Mouse (Mus musculus): Measurements from ENCODE around the gene Kcnj5.

Kcnj5 gene

DNA sequence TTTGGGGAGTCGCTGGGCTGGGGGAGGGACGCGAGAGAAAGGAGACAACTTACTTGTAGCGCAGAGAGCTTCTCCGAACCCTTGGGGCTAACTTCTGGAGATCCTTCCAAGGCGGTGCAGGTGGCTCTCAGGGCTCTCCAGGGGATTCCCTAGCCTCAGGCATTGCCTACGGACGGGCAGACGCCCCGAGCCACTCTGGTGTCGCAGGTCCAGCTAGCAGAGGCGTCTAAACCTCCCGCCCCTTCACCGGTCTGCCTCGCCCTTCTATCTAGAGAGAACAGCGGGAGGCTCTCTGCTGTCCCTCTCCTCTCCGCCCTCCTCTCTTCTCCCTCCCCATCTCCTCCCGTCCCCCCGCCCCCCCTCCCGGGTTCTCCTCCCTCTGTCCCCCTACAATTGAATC lies at the start of gene Kcnj5:
Gene Kcnj5 (minus strand): TSS at position 300 of the 400 bp plus-strand sequence.
- in situ Hi-C loops (cut with MboI; ENCODE audit: low sequenced_read_pairs): loop anchor here (5.0 kb wide), 1 partner anchor 72 kb away; no protein-coding TSS in a partner anchor

DNA sequence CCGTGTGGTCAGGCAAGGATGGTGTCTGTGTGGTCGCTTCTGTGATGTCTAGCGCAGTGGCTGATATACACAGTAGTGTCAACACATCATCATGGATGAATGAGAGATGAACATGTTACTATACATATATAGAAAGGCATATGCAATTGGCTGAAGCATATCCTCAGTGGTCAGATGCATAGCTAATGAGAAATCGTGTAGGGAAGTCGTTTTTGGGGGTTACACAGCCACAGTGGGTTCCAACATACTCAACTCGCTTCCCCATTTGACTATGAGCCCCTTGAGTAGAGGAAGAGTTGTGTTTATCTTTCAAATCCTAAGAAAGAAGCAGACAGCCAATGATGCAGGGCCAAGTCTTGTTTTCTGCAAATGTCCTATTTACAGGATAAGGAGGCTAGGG lies 48.6 kb upstream of the Kcnj5 start:
- in situ Hi-C loops (cut with MboI; ENCODE audit: low sequenced_read_pairs): no loop called here

DNA sequence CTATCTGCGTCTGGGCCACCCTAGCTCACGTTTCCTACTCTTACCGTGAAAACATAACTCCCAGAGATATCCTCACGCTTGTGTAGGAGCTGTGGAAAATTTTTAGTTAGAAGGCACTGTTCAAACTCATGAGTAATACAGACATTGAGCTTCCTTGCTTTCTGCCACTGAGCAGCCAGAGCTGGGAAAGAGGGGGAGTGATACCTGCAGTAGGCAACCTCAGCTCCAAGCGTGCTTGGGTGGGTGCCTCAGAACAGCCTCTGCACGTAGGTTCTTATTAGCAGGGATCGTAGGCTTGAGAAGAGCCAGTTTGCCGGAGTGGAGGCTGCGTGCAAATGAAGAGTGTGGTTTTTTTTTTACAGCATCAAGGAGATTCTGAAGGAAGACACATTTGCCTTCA lies 47.6 kb upstream of the Kcnj5 start:
- in situ Hi-C loops (cut with MboI; ENCODE audit: low sequenced_read_pairs): no loop called here

DNA sequence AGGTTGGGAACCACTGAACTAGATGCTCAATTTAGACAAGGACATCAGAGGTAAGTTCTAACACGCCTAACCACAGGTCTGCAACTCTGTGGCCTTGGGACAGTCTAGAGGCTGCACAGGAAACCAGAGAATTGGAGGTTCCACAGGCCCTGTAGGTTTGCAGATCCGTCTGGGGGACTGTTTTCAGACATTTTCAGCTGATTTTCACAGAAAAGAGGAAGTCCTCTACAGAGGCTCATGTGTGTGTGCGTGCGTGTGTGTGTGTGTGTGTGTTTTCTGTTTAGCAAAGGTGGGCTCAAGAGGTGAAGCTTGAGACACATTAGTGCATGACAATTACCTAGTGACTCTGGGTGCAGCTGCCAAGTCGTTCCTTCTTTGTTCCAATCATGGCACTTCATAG lies 46.9 kb upstream of the Kcnj5 start:
- in situ Hi-C loops (cut with MboI; ENCODE audit: low sequenced_read_pairs): no loop called here

DNA sequence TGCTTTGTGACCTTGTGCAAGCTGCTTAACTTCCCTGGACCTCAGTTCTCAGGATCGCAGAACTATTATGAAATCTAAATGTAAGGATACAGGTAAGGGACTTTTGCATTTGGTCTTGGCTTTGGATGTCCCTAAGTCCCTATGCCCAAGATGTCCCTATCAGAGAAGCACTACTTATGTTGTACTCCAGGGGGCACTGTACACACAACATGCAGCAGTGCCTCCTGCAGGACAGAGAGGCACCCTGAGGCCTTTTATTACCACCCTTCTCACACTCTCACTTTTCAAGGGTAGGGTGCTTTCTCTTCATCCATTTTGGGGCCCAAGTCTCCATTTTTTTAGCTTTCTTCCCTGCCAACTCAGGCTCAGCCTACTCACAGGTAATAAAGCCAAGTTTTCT lies 44.0 kb upstream of the Kcnj5 start:
- in situ Hi-C loops (cut with MboI; ENCODE audit: low sequenced_read_pairs): no loop called here

DNA sequence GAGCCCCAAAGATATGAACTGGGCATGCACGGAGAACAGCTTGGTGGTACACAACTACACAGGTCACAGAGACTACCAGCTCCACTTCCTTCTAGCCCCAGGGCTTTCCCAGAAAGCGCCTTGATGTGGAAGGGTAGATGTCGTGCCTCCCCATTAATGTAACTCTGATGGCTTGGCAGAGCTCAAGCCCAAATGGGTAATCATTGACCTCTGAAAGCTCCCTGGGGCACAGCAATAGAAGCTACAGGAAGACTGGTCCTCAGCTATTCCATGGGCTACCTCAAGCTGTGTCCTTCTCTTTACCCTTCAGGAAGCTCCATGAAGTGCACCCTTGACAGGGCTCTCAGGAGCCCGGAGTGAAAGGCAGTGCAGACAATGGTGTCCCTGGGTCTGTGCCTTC lies 40.8 kb upstream of the Kcnj5 start:
- in situ Hi-C loops (cut with MboI; ENCODE audit: low sequenced_read_pairs): no loop called here

DNA sequence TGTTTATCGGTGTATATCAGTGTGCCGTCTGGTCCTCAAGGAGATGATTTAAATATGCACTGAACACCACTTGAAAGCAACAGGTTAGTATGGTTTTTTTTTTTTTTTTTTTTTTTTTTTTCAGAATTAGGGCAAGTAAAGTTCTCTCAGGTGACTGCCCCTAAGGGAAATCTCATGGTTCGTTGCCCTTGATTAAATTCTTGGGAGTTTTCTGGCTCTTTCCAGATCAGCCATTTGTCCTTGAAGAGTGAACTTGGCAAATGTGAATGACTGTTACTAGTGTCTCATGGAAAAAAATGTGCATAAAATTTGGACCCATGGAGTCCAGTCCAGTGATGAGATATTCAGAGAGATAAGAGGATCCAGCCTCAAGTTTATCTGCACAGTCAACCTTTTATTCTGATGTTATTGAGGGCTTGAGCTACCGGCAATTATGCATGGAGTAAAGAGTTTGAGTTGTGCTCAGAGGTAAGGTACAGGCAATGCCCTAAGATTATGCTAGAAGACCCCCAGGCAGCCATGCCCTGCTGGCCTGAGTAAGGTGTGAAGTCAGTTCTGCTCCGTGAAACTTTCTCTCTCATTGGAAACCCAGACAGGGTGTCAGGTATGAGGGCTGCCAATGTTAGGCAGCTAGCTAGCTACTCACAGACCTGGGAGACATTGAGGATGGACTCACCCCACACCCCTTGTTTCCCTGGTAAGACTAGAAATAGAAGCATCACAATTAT lies 32.9 kb upstream of the Kcnj5 start:
- in situ Hi-C loops (cut with MboI; ENCODE audit: low sequenced_read_pairs): no loop called here

DNA sequence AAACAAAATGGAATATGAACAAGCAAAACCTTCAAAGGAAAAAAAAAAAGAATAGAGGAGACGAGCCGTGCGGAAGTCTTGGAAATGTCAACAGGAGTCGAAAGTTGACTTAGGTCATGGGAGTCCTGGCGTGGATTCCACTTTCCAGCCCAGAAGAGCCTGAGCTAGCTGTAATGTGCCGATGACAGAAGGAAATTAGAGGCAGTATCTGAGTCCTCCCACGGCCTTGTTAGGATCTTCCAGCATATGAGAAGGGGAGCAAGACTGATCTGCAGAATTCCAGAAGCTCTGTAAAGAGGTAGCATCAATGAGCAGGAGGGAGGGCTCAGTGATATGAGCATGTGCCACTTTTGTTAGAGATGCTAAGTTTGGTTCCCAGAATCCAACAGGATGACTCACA lies 31.9 kb upstream of the Kcnj5 start:
- in situ Hi-C loops (cut with MboI; ENCODE audit: low sequenced_read_pairs): no loop called here

DNA sequence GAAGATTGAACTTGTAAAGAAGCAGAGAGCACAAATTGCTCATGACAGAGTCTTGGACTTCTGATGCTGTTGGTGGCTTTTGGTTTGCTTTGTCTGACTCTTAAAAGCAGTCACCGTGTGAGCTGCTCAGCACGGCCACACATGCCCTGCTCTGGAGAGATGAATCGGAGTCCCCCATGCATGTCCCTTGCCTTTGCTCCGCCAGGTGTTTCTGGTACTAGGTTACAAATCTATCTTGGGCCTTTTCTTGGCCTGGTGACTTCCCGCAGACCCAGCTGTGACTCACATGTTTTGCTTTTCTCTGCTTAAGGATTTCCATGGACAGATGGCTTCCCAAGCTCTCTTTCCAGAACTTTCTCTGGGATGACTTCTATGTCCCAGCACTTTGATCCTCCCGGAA lies 29.5 kb upstream of the Kcnj5 start:
- in situ Hi-C loops (cut with MboI; ENCODE audit: low sequenced_read_pairs): no loop called here

DNA sequence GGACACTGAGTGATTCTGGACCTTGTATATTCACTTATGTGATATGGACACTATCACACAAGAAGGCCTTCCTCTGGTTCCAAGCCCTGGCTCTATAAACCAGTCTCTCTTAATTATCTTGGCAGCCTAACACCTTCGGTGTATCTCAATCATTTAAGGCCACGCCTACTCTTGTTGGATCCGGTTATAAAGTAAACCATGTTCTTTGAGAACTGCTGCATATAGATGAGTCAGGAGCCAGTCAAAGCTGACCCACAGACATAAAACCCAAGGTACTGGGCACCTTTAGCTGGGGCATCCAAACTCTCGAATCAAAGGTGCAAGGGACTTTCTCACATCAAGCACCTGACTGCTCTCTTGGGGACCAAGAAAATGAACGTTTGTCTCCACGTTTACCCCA lies 28.1 kb upstream of the Kcnj5 start, which contains the start of gene Kcnj1:
Gene Kcnj1 (plus strand): TSS at position 292 of the 400 bp plus-strand sequence.
- in situ Hi-C loops (cut with MboI; ENCODE audit: low sequenced_read_pairs): no loop called here

DNA sequence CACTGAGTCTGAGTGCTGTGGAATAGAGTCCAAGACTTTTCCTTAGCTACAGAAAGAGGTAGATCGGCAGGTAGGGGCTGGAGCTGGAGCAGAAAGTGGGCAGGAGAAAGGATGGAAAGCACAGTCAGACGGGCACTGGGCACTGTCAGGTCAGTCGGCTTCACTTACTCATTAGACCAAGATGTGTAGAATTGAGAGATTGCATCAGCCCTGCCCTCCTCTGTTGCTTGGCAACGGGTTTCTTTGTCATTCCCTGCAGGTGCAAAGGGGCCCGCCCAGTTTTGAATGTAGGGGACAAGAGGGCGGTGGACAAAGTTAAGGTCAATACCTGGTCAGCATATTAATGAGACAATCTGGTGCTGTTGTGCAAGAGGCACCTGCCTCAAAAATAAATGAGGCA lies 25.2 kb upstream of the Kcnj5 start:
- in situ Hi-C loops (cut with MboI; ENCODE audit: low sequenced_read_pairs): no loop called here

DNA sequence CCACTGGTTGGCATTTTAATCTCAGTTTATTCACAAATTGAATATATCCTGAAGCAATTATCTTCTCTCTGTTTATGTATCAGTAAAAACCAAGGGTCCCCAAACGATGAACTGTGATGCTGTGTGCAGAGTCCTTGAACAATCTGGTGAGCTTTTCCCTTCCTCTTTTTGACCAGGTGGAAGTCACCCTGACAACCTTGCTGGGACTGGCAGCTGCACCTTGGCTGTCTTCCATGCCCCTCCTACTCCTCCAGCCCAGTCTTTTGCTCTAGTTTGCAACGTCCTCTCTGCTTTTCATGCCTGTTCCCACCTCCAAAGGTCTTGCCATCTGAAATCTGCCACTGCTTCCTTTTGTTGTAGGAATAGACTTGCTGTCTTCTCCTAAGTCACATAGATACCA lies 24.7 kb upstream of the Kcnj5 start:
- in situ Hi-C loops (cut with MboI; ENCODE audit: low sequenced_read_pairs): no loop called here

DNA sequence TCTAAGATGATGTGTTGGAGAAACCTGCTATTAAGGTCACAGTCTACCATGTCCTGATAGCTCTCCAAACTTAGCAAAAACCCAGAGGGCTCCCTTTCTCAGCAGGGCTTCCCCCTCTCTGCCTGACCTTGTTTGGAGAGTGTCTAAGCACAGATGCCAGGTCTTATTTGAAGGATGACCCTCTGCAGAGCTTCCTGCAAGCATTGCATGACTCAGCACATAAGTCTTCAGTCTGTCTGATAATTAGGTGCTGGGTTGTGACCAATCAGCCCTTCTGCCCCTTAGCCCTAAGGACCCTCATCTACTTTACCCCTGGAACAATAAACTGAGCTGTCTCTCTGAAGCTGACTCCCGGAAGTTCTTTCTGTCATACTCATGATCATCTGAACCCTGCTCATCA lies 16.6 kb upstream of the Kcnj5 start:
- in situ Hi-C loops (cut with MboI; ENCODE audit: low sequenced_read_pairs): no loop called here

DNA sequence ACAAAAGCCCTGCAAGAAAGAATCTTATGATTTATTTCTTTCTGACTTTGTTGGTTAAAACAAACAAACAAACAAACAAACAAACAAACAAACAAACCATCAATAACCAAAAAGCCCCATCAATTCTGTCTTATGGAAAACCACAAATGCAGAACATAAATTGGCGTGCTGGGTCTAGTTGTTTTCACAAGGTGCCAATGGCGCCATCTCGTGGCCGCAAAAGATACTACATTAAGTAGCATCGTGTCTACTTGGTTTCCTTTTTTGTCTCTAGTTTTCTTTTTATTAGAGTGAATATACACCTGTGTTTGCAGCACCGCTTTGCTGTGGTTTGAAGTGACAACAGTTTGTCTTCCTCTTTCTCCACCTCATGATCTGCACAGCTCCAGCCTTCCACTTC lies 6.2 kb upstream of the Kcnj5 start:
- in situ Hi-C loops (cut with MboI; ENCODE audit: low sequenced_read_pairs): no loop called here

DNA sequence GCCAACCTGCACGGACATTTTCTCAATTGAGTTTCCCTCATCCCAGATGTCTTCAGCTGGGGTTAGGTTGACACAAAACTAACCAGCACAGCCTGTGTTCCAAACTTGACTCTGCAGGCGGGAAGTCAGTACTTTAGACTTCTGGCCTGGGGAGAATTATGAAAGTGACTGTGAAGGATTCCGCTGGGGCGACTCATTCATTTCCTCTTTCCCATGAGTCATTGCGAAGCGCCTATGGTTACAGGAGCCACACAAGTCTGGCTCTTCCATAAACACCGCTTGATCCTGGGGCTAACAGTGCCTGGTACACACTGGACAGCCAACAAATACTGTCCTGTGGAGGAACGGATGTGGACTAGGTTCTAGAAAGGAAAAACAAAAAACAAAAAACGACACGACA lies 5.2 kb upstream of the Kcnj5 start:
- in situ Hi-C loops (cut with MboI; ENCODE audit: low sequenced_read_pairs): no loop called here

DNA sequence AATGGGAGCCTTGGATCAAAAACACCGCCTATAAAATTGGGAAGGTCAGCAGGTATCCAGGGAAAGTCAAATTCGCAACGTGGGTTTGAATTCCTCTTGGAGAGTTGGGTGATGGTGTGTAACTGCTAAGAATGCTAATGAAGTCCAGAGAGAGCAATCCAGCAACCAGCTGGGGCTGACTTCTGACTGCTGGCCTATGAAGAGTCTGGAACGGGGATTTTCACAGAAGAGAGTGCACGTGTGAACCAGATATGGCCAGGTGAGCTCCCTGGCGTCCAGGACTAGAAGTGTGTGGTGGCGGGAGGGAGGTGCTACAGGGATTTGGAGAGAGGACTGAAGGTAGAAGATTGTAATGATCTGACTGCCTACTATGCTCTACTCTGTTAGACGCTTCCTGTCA lies 3.9 kb upstream of the Kcnj5 start:
- in situ Hi-C loops (cut with MboI; ENCODE audit: low sequenced_read_pairs): no loop called here

DNA sequence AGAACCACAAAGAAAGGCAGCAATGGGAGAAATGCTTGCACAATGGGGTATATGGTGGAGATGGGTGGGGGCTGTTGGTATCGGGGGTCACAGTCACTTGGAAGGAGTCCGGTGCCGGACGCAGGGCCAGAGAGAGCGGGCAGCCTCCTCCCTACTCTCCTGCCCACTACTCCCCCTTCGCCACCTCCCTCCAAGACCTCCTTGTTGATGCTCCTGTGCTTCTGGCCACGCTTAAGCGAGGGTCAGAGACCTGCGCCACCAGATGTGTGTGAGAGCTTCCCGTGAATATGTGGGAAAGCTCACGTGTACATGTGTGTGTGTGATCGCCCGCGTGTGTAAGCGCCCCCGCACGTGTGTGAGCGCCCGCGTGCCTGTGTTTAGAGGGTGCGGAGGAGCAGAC lies 339 bp upstream of the Kcnj5 start:
- in situ Hi-C loops (cut with MboI; ENCODE audit: low sequenced_read_pairs): loop anchor here (5.0 kb wide), 1 partner anchor 72 kb away; no protein-coding TSS in a partner anchor

DNA sequence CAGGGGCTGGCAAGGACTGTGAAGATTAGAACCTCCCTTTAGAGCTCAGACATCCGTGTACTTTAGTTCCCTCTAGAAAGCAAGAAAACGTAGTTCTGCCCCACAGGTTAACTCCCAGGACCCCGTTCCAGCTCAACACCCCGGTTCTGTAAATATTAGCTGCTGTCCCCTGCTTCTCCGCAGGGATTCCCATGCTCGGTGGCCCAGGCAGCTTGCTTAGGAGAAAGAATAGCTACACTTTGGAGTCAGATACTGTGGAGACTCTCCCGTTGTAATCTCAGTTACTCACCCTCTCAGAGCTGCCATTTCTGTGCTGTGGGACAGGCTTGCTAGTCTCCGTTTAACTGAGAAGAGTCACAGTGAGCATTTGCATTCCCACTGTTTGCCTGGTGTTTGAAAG lies 1.2 kb downstream of the Kcnj5 start:
- in situ Hi-C loops (cut with MboI; ENCODE audit: low sequenced_read_pairs): loop anchor here (5.0 kb wide), 1 partner anchor 71 kb away; no protein-coding TSS in a partner anchor

DNA sequence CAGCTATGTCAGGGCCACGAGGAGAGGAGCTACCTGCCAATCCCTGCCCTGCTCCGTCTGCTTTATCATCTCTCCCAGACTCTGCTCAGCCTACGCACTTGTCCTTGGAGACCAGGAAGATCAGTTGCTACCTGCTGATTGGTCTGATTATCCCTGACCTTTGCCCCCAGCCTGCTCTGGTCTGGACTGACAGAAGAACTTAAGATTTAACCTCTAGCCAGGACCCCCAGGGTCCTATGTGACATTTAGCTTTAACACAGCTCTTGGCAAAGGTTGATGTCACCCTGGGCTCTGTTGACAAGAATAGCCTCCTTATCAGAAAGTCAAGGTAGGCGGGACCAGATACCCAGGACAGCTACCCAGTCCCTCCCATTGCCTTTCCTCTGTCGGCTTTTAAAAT lies 3.3 kb downstream of the Kcnj5 start:
- in situ Hi-C loops (cut with MboI; ENCODE audit: low sequenced_read_pairs): loop anchor here (5.0 kb wide), 1 partner anchor 69 kb away; no protein-coding TSS in a partner anchor

DNA sequence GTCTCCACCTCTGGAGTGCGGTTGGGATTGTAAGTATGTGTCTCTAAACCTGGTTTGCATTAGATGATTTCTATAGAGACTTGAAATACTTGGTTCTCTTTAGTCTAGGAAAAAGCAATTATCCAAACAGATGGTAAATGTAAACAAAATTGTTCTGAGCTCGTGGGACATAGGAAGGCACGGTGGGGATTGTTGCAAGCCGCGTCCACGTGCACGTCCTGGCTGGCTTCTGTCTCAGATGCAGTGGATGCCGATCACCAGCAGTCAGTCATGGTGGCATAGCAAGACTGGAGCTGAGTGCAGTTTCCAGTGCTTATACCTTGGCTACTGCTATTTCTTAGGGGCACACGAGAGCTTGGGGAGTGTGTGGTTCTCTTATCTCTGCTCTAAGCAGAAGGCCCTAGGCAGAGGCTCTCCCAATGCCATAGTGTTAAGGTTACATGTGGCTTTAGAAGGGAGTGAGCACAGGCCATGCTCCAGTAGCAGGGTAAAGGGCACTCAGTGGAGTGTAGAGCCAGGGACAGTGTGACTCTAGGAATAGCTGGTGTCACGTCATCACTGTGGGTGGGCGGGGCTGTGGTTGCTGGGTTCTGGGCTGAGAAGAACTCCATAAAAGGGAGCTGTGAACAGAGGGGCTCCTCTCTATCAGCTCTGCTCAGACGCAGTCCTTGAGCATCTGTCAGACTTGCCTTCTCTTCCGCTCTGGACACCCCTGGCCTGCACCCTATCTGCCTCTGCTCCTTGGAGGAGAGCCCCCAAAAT lies 8.6 kb downstream of the Kcnj5 start:
- in situ Hi-C loops (cut with MboI; ENCODE audit: low sequenced_read_pairs): no loop called here

DNA sequence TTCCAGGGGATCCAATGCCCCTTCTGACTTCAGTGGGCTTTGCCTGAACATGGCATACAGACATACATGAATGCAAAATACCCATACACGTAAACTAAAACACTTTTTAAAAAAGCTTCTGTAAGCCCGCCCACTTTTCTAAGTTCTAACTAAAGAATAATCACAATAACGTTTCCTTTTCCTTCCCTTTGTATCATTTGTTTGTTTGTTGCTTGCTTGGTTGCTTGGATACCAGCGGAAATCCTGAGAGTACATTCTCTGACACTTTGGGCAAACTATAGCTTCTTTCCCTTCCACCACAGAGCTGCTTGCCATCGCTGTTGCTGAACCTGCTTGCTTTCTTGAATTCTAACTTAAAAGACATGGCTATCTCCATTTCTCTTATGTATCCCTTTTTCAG lies 13.0 kb downstream of the Kcnj5 start:
- in situ Hi-C loops (cut with MboI; ENCODE audit: low sequenced_read_pairs): no loop called here

DNA sequence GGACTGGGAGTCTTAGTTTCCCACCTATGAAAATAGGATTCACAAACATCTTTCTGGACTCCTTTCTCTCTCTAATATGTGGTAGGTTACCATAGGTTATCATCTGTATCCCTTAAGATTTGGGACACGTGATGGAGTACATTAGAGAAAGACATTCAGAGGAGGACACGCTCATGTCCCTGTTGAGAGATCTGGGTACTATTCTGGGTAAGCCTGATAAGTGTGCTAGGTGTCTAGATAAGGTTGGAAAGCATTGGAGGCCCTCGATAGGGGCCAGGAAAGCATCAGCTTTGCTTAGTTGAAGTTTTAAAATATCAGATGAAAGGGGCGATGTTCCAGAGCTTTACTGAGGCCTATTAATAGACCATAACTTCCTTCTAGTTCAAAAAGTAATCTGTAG lies 15.4 kb downstream of the Kcnj5 start:
- in situ Hi-C loops (cut with MboI; ENCODE audit: low sequenced_read_pairs): no loop called here

Data from CH12F3 (cell line).